Mouse (Mus musculus) testis, adult 10 weeks (tissue): ENCODE results near the gene Bdnf. TPM values are rescaled to one million over a fixed set of nuclear protein-coding genes. Genes with fewer than 3 reads are reported as not detected.

Source experiments
- polyA plus RNA-seq: library from polyadenylated mRNA; stranded (reverse); fragments of 350-450 nt; fragmentation: Illumina TruSeq; extraction: RNeasy Lipid Tissue Mini Kit (QIAGEN cat#74804); gene quantifications from one replicate; pipeline ENCODE4 v1.2.3, GENCODE M21; 2014; ENCODE audit warnings: low read depth, low replicate concordance

Gene Bdnf
- polyA plus RNA-seq: 0.07 TPM

GRCm38 (mm10) chr2:109674532-109674931, at the start of gene Bdnf:
TSS of gene Bdnf (plus strand) at chr2:109674700.

Other genes starting within 250 kb of the Bdnf start
- 50.6 TPM for gene Lin7c, start 216.2 kb downstream of the Bdnf start, polyA plus RNA-seq
- gene Lgr4, start 242.9 kb downstream of the Bdnf start, polyA plus RNA-seq: 8.5 TPM